Comparison of ENCODE assay signal across 8 mouse cellular contexts in genomic region chr4:136177244-136177611, GRCm38 (mm10). TPM values are rescaled to one million over a fixed set of nuclear protein-coding genes. Genes with fewer than 3 reads are reported as not detected.
DNase-seq lines count a peak whose midpoint lies in the region; ATAC-seq lines count a peak whose summit lies in the region.

No protein-coding gene starts in this region.

- no peak overlapping the region for H3K4me3 ChIP-seq in midbrain, embryonic 12.5 days
- no peak overlapping the region for H3K4me3 ChIP-seq in midbrain, embryonic 16.5 days (ENCODE audit: low read depth, low read length)

- peaks cover 3% of the 10 kb centered on the region; the same call in 1 of the 2 replicates for H3K27me3 ChIP-seq in midbrain, embryonic 12.5 days
- peaks cover 5% of the 10 kb centered on the region; the same call in 1 of the 2 replicates for H3K27me3 ChIP-seq in midbrain, embryonic 16.5 days (ENCODE audit: control insufficient read depth, insufficient read depth, low read depth, low read length)

- DNase-seq in heart, adult 18-20 months, result peak; percentile 54 to 78
- DNase-seq in kidney, postnatal 25 days, result peak; percentile 34 to 70
- DNase-seq in spleen, postnatal 10 days (ENCODE audit: low spot score in 2 of 2), result peak; percentile 73 to 87
- DNase-seq in frontal cortex, postnatal 36 days (ENCODE audit: low spot score in 2 of 2), result no peak
- no peak for DNase-seq in cerebellum, adult 11 months
- no peak for DNase-seq in embryo, embryonic 10.5 days (ENCODE audit: low spot score)

- H3K27ac ChIP-seq in midbrain, embryonic 12.5 days (replicated peaks), result peak overlapping the region; percentile 63
- H3K27ac ChIP-seq in midbrain, embryonic 16.5 days (ENCODE audit: low read length), result no peak overlapping the region

- peaks cover 75% of the 10 kb centered on the region for H3K4me1 ChIP-seq in midbrain, embryonic 12.5 days
- peaks cover 11% of the 10 kb centered on the region for H3K4me1 ChIP-seq in midbrain, embryonic 16.5 days (ENCODE audit: control insufficient read depth, insufficient read depth, low read length)

- H3K4me2 ChIP-seq in midbrain, embryonic 12.5 days (replicated peaks), result peak overlapping the region; percentile 8; the same call in 1 of the 2 replicates
- no peak overlapping the region for H3K4me2 ChIP-seq in midbrain, embryonic 16.5 days (ENCODE audit: low read length)

- no peak overlapping the region for H3K9ac ChIP-seq in midbrain, embryonic 12.5 days (replicated peaks)
- no peak overlapping the region for H3K9ac ChIP-seq in midbrain, embryonic 16.5 days (ENCODE audit: low read depth, low read length)

- ATAC-seq in midbrain, embryonic 12.5 days (ENCODE audit: low FRiP score, low read depth), result no peak
- no peak for ATAC-seq in midbrain, embryonic 16.5 days

- no peaks in the 10 kb centered on the region for H3K36me3 ChIP-seq in midbrain, embryonic 12.5 days
- no peaks in the 10 kb centered on the region for H3K36me3 ChIP-seq in midbrain, embryonic 16.5 days (ENCODE audit: control insufficient read depth, insufficient read depth, low read length)

- no peaks in the 10 kb centered on the region for H3K9me3 ChIP-seq in midbrain, embryonic 12.5 days
- H3K9me3 ChIP-seq in midbrain, embryonic 16.5 days (replicated peaks; ENCODE audit: control insufficient read depth, low read length, poor library complexity, severe bottlenecking), result no peaks in the 10 kb centered on the region

- 57% methylated on average over 8 of the region's 8 CpGs for WGBS in midbrain, embryonic 12.5 days
- 40% methylated on average over 8 of the region's 8 CpGs for WGBS in midbrain, embryonic 16.5 days

RNA-seq across cellular contexts. Expression of gene E2f2, which starts 5.0 kb away (rescaled TPM):
- 10.0 and 10.7 TPM in 2 replicates for polyA plus RNA-seq in midbrain, embryonic 12.5 days (2016; fragmentation: Nextera tagmentation; extraction: Ambion mirVana)
- 1.4 and 1.6 TPM in 2 replicates for polyA plus RNA-seq in midbrain, embryonic 16.5 days (2015; fragmentation: Nextera tagmentation; extraction: Ambion mirVana)
- total RNA-seq in heart, adult 18-20 months (2021), result 1 to 10 TPM; 1.3 to 1.4 TPM

RNA-seq across cellular contexts. Expression of gene Asap3, which starts 28.9 kb away (rescaled TPM):
- polyA plus RNA-seq in midbrain, embryonic 12.5 days (2016; fragmentation: Nextera tagmentation; extraction: Ambion mirVana), result 8.2 and 8.9 TPM in 2 replicates
- 4.5 and 5.1 TPM in 2 replicates for polyA plus RNA-seq in midbrain, embryonic 16.5 days (2015; fragmentation: Nextera tagmentation; extraction: Ambion mirVana)
- 1 to 10 TPM; 7.6 to 9.1 TPM for total RNA-seq in heart, adult 18-20 months (2021)

RNA-seq across cellular contexts. Expression of gene Id3, which starts 33.9 kb away (rescaled TPM):
- polyA plus RNA-seq in midbrain, embryonic 12.5 days (2016; fragmentation: Nextera tagmentation; extraction: Ambion mirVana), result 355 and 390 TPM in 2 replicates
- 110 and 114 TPM in 2 replicates for polyA plus RNA-seq in midbrain, embryonic 16.5 days (2015; fragmentation: Nextera tagmentation; extraction: Ambion mirVana)
- 10 to 100 TPM; 58.3 to 64.3 TPM for total RNA-seq in heart, adult 18-20 months (2021)

Comparison
In these comparisons a context has a peak if more than half of its experiments do, and no peak if none do; other contexts are left out.
1. DNase-seq: peak in heart, adult 18-20 months (2 of 2), kidney, postnatal 25 days (2 of 2) and spleen, postnatal 10 days (2 of 2); none in frontal cortex, postnatal 36 days (0 of 2), cerebellum, adult 11 months (single experiment) and embryo, embryonic 10.5 days (single experiment).